Mouse (Mus musculus): Measurements from ENCODE around the gene Ctbs.
A peak's percentile ranks its signal among the peaks of the same experiment; 100 is the strongest.

Ctbs gene

DNA sequence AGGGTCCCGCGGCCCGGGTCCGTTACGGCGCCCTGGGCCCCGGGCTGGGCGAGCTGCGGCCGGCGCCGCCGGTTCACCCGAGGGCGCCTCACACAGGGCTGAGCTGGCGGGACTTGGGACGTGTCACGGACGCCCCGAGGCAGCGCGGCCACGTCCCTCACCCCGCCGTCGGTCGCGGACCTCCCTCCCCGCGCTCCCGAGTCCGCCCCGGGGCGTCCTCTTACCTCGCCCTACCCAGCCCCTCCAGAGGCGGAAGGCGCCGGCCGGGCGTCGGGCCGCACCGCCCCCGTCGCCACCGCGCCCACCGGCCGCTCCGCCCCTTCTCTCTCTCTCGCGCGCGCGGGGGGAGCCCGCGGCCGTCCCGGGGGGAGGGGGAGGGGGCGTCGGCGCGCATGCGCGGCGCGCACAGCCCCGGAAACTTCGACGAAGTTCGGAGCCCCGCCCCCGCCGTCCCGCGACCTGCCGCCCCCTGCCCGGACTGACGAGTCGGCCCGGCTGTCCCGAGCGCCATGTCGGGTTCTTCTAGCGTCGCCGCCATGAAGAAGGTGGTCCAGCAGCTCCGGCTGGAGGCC lies 49.9 kb downstream of the Ctbs start, which contains the start of the genes Spata1 and Gng5:
TSS of gene Spata1 (minus strand) at position 323 of the 572 bp plus-strand sequence.
TSS of gene Gng5 (plus strand) at position 377 of the 572 bp plus-strand sequence.
- peak; percentile 95 to 96 for DNase-seq

DNA sequence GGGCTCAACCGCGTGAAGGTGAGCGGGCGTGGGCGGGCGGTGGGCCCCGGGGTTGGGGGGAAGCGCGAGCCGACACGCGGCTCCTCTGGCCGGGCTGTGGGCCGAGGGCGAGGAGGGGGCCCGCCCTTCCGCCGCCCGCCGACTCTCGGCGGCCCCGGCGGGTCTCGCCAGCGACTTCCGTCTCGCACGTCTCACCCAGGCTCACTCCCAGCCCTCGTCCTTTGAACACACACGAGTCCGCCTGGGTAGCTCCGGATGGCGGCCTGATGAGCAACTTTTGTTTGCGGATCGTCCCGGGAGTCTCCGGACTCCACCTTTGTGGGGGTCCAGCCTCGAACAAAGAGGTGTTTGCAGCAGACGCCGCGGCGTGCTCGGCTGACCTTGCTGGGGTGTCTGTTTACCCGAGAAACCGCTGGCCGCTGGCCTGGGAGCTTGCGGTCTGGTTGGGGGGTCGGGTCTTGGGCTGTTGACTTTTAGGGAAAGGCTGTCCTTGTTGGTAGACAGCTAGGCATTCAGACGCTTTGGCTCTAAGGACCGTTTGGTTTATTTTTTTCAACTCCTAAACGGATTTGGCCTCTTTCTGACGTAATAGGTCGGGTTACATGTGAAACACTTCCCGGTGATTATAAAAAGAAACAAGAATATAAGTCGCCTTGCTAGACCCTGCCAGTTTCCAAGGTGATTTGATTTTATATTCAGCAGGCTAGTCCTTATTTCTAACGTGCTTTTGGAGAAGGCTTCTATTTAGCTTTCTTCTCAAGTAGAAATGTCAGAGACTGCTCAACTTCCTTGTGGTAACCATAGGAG lies 50.6 kb downstream of the Ctbs start:
- peak in 1 of 2 experiments; percentile 69 for DNase-seq

DNA sequence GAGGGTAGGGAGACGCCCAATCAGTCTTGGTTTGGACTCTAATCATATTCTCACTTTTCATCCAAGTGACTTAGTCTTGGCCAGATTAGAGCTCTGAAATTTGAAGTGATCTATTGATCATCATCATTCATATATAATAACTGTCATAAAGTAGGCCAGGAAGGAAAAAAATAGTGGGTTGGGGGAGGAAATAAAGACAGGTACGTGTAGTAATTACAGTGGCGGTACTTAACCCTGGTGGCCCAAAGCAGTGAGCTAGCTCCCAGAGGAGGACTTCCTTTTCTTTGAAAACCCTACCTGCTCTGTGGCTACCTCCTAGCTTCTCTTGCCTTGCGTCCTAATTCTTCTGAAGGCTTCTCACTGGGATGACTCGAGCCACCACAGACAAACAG lies 51.2 kb downstream of the Ctbs start:
- DNase-seq: no peak

GRCm38 (mm10) chr3:146501601-146502123 lies 52.1 kb downstream of the Ctbs start:
- DNase-seq: no peak

DNA sequence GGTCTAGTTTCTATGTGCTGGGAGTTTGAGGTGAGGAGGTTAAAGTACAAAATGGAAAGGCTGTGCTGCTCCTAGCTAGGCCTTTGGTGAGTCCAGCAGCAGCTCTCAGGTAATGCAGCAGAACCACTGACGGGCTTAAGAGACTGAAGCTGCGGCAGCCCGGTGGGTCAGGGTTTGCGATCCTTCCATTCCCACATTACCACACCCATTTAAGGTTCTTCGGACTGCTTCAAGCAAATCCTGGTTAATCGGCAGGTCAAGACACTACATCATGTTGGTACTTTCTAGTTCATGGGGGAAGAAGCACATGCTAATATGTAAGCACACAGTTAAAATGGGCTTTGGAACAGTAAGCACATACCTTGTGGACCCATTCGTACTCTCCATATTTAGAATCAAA lies 57.1 kb downstream of the Ctbs start:
- DNase-seq: no peak

Measured in kidney, postnatal 4 days (tissue).